ENCODE assay signal across 7 mouse cellular contexts in the genomic region with DNA sequence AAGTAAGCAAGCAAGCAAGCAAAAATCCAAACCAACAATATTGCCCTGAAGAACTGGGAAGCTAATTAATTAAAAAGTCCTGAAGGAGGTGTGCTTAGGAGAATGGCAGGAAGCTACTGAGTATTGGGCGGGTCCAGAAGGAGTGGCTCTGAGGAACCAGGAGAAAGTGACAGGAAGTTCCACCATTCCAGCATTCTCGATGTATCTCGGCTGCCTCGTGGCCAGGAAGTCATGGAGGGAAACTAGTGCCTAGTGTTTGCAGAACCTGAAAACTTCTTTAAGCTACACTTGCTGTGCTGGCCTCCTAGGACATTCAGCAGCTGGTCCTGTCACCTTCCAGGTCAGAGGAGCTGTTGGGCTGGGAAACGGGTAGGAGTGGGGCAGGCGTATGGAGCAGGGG. TPM values are rescaled to one million over a fixed set of nuclear protein-coding genes. Genes with fewer than 3 reads are reported as not detected.
"Had no signal": no experiment of that assay in that cellular context is flagged by ENCODE, and none has a peak within 500 bp of the region (broad histone marks: within the 10 kb centered on the region; RNA-seq: fewer than 3 reads in every experiment).

A gene (plus strand): TSS at position 239 of the 400 bp plus-strand sequence.

RNA-seq across cellular contexts. Expression of the gene that starts here (rescaled TPM):
- total RNA-seq: liver, adult 2 months; monocyte, adult 5-6 weeks; neutrophil, adult 5-6 weeks had no signal
- polyA plus RNA-seq: liver, adult 2 months; midbrain, embryonic 13.5 days; small intestine, adult 2 months; spleen, adult 2 months; thymus, adult 2 months had no signal
